Mouse (Mus musculus): Measurements from ENCODE around the gene Pla2g4e. TPM values are rescaled to one million over a fixed set of nuclear protein-coding genes. Genes with fewer than 3 reads are reported as not detected.
A peak's percentile ranks its signal among the peaks of the same experiment; 100 is the strongest.
"Not testable (repeated sequence)": the region's sequence is repeated elsewhere in the genome, so short reads cannot be mapped to it uniquely, and the experiment has no call there.

The Pla2g4e gene
- polyA plus RNA-seq, 1 experiment from 2014 or later, result 1.8 TPM

DNA sequence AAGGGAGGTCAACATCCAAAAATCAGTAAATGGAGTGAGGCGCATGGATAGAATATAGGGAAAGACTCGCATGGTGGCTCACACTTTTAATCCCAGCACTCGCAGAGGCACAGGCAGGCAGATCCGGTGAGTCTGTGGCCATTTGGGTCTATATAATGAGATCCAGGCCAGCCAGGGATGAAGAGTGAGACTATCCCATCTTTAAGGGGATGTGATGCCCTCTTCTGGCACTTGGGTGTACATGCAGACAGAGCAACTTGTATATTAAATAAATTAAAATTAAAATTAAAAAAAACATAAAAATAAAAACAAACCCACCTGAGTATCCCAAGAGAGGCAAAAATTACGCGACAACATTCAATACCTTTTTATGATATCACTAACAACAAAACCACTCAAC is 20.4 kb upstream of the Pla2g4e start:
- Histone ChIP-seq H3K9ac (no peak overlapping the region), H3K27ac (no peak overlapping the region), H3K9me3 (no peaks in the 10 kb centered on the region), H3K4me1 (0 out of 2 replicates have a peak, but pooled peaks cover 8% of the 10 kb centered on the region), H3K4me3 (replicated peaks) (no peak overlapping the region), H3K4me2 (no peak overlapping the region), H3K36me3 (no peaks in the 10 kb centered on the region), H3K27me3 (replicated peaks) (0 out of 2 replicates have a peak, but pooled peaks cover 6% of the 10 kb centered on the region)
- 67% methylated on average over 6 of the region's 6 CpGs for WGBS
- no peak for ATAC-seq (ENCODE audit: insufficient read depth, low FRiP score, low read depth)

- ATAC-seq (ENCODE audit: insufficient read depth, low FRiP score, low read depth), result no peak
- Histone ChIP-seq H3K4me1 (0 out of 2 replicates have a peak, but pooled peaks cover 8% of the 10 kb centered on the region), H3K9me3 (no peaks in the 10 kb centered on the region), H3K27me3 (replicated peaks) (0 out of 2 replicates have a peak, but pooled peaks cover 6% of the 10 kb centered on the region), H3K4me2 (no peak overlapping the region), H3K27ac (no peak overlapping the region), H3K4me3 (replicated peaks) (no peak overlapping the region), H3K9ac (no peak overlapping the region), H3K36me3 (no peaks in the 10 kb centered on the region)
- 66% methylated on average over 10 of the region's 10 CpGs for WGBS
These were observed 19.7 kb upstream of the Pla2g4e start for GRCm38 (mm10) chr2:120264858-120265257.

GRCm38 (mm10) chr2:120262876-120263275 is 17.7 kb upstream of the Pla2g4e start:
- no peak overlapping the region for H3K4me2 ChIP-seq
- no peaks in the 10 kb centered on the region for H3K36me3 ChIP-seq
- H3K4me3 ChIP-seq (replicated peaks), result no peak overlapping the region
- no peak overlapping the region for H3K9ac ChIP-seq
- 15% methylated on average over 1 of the region's 1 CpGs for WGBS
- ATAC-seq (ENCODE audit: insufficient read depth, low FRiP score, low read depth), result no peak
- no peaks in the 10 kb centered on the region for H3K4me1 ChIP-seq
- no peaks in the 10 kb centered on the region for H3K9me3 ChIP-seq
- no peaks in the 10 kb centered on the region for H3K27me3 ChIP-seq (replicated peaks)
- H3K27ac ChIP-seq, result no peak overlapping the region

GRCm38 (mm10) chr2:120261346-120261745 is 16.2 kb upstream of the Pla2g4e start:
- Histone ChIP-seq H3K4me2 (no peak overlapping the region), H3K4me3 (replicated peaks) (no peak overlapping the region), H3K9ac (no peak overlapping the region), H3K4me1 (no peaks in the 10 kb centered on the region), H3K27me3 (replicated peaks) (no peaks in the 10 kb centered on the region), H3K9me3 (no peaks in the 10 kb centered on the region), H3K27ac (no peak overlapping the region), H3K36me3 (no peaks in the 10 kb centered on the region)
- no peak for ATAC-seq (ENCODE audit: insufficient read depth, low FRiP score, low read depth)
- WGBS, result 59% methylated on average over 3 of the region's 3 CpGs

GRCm38 (mm10) chr2:120256259-120256658 is 11.1 kb upstream of the Pla2g4e start:
- H3K27me3 ChIP-seq (replicated peaks), result no peaks in the 10 kb centered on the region
- H3K27ac ChIP-seq, result no peak overlapping the region
- no peaks in the 10 kb centered on the region for H3K4me1 ChIP-seq
- no peak overlapping the region for H3K4me3 ChIP-seq (replicated peaks)
- no peaks in the 10 kb centered on the region for H3K9me3 ChIP-seq
- no peak overlapping the region for H3K9ac ChIP-seq
- no peak for ATAC-seq (ENCODE audit: insufficient read depth, low FRiP score, low read depth)
- H3K4me2 ChIP-seq, result no peak overlapping the region
- no peaks in the 10 kb centered on the region for H3K36me3 ChIP-seq

- Histone ChIP-seq H3K9me3 (no peaks in the 10 kb centered on the region), H3K4me2 (no peak overlapping the region), H3K4me1 (no peaks in the 10 kb centered on the region), H3K9ac (no peak overlapping the region), H3K27me3 (replicated peaks) (no peaks in the 10 kb centered on the region), H3K4me3 (replicated peaks) (no peak overlapping the region), H3K36me3 (no peaks in the 10 kb centered on the region), H3K27ac (no peak overlapping the region)
- 88% methylated on average over 6 of the region's 6 CpGs for WGBS
- ATAC-seq (ENCODE audit: insufficient read depth, low FRiP score, low read depth), result no peak
These were observed 7.5 kb upstream of the Pla2g4e start for GRCm38 (mm10) chr2:120252644-120253043.

GRCm38 (mm10) chr2:120245421-120246016 is 384 bp upstream of the Pla2g4e start:
- H3K4me3 ChIP-seq (replicated peaks), result peak overlapping the region; percentile 32
- no peak overlapping the region for H3K9ac ChIP-seq
- peak overlapping the region; percentile 70 for H3K4me2 ChIP-seq
- no peak for ATAC-seq (ENCODE audit: insufficient read depth, low FRiP score, low read depth)
- H3K36me3 ChIP-seq, result no peaks in the 10 kb centered on the region
- peaks cover 4% of the 10 kb centered on the region for H3K4me1 ChIP-seq
- H3K9me3 ChIP-seq, result no peaks in the 10 kb centered on the region
- 14% methylated on average over 9 of the region's 9 CpGs for WGBS
- H3K27me3 ChIP-seq (replicated peaks), result no peaks in the 10 kb centered on the region
- no peak overlapping the region for H3K27ac ChIP-seq

DNA sequence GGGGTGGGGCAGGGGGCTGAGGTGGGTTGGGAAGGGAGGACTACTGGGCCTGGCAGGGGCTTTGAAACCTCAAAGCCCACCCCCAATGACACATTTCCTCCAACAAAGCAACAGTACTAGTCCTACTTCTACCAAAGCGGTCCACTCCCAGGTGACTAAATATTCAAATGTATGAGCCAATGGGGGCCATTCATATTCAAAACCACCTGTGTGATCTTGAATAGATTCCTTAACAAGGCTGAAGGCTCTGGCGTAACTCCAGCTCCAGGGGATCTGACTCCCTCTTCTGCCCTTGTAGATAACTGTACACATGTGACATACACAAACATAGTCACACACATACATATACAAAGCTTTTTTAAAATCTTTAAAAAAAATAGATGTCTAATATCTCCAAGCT is 1.1 kb downstream of the Pla2g4e start:
- Histone ChIP-seq H3K9ac (no peak overlapping the region), H3K27ac (no peak overlapping the region), H3K27me3 (replicated peaks) (no peaks in the 10 kb centered on the region), H3K4me2 (no peak overlapping the region), H3K4me3 (replicated peaks) (no peak overlapping the region), H3K4me1 (peaks cover 4% of the 10 kb centered on the region), H3K9me3 (no peaks in the 10 kb centered on the region), H3K36me3 (no peaks in the 10 kb centered on the region)
- ATAC-seq (ENCODE audit: insufficient read depth, low FRiP score, low read depth), result no peak
- WGBS, result 90% methylated on average over 2 of the region's 2 CpGs

DNA sequence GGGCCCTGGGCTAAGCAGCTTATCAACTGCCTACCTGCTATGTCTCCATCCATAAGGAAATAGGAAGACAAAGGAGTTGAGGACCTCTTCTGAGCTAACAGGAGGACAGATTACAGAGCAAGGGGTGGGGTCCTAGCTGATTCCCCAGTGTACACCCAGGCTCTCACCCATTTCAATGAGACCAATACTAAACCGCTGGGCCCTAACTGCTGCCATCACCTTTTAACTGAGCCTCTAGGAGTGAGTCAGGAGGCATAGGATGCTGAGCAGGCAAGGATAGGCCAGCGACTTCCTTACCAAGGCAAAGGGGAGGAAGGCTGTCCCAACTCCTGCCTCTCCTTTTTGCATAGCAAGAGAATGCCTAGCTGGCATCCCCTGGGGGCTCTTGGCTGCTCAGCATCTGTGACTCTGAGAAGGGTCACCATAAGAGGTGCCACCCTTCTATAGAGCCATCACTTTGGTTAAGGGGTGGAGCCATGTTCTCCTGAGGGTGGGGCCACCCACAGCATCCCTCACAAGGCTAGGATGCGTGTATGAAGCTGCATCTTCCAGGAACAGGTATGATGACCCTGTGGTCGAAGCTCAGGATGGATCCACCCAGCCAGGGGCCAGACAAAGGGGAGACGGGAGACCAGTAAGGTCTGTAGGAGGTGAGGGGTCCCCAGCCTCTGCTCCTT is 2.2 kb downstream of the Pla2g4e start:
- Histone ChIP-seq H3K9me3 (no peaks in the 10 kb centered on the region), H3K4me1 (peaks cover 4% of the 10 kb centered on the region), H3K9ac (no peak overlapping the region), H3K4me2 (no peak overlapping the region), H3K4me3 (replicated peaks) (no peak overlapping the region), H3K27me3 (replicated peaks) (no peaks in the 10 kb centered on the region), H3K36me3 (no peaks in the 10 kb centered on the region), H3K27ac (no peak overlapping the region)
- 71% methylated on average over 5 of the region's 5 CpGs for WGBS
- ATAC-seq (ENCODE audit: insufficient read depth, low FRiP score, low read depth), result no peak

DNA sequence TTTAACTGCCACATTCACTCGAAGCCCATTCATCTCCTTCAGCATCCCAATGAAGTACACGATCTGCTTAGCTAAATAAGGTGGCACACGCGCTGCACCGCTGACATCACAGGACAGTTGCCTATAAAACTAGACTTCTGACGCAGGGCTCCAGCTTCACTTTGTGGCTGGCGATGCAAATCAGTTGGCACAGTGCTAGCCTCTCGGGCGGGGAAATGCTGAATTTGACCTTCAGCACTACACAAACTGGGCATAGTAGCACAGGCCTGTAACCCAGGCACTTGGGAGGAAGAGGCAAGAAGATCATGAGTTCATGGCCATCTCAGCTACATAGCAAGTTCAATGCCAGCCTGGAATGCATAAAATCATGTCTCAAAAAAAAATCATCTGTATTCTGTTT is 6.4 kb downstream of the Pla2g4e start:
- H3K4me1 ChIP-seq; H3K9me3 ChIP-seq; ATAC-seq (ENCODE audit: insufficient read depth, low FRiP score, low read depth); H3K27ac ChIP-seq; H3K36me3 ChIP-seq; H3K4me2 ChIP-seq; H3K4me3 ChIP-seq (replicated peaks); H3K9ac ChIP-seq; H3K27me3 ChIP-seq (replicated peaks): not testable (repeated sequence)
- WGBS, result 87% methylated on average over 9 of the region's 9 CpGs

GRCm38 (mm10) chr2:120237784-120238183 is 7.4 kb downstream of the Pla2g4e start:
- no peak overlapping the region for H3K9ac ChIP-seq
- H3K4me1 ChIP-seq, result no peaks in the 10 kb centered on the region
- H3K4me2 ChIP-seq, result no peak overlapping the region
- WGBS, result 70% methylated on average over 5 of the region's 5 CpGs
- H3K27ac ChIP-seq, result no peak overlapping the region
- no peaks in the 10 kb centered on the region for H3K27me3 ChIP-seq (replicated peaks)
- no peak for ATAC-seq (ENCODE audit: insufficient read depth, low FRiP score, low read depth)
- H3K4me3 ChIP-seq (replicated peaks), result no peak overlapping the region
- no peaks in the 10 kb centered on the region for H3K36me3 ChIP-seq
- H3K9me3 ChIP-seq, result no peaks in the 10 kb centered on the region

GRCm38 (mm10) chr2:120235947-120236640 is 9.0 kb downstream of the Pla2g4e start:
- H3K9ac ChIP-seq, result no peak overlapping the region
- no peak overlapping the region for H3K4me2 ChIP-seq
- H3K36me3 ChIP-seq, result no peaks in the 10 kb centered on the region
- no peak for ATAC-seq (ENCODE audit: insufficient read depth, low FRiP score, low read depth)
- no peaks in the 10 kb centered on the region for H3K9me3 ChIP-seq
- no peaks in the 10 kb centered on the region for H3K27me3 ChIP-seq (replicated peaks)
- H3K4me1 ChIP-seq, result no peaks in the 10 kb centered on the region
- H3K27ac ChIP-seq, result no peak overlapping the region
- WGBS, result 82% methylated on average over 3 of the region's 3 CpGs
- H3K4me3 ChIP-seq (replicated peaks), result no peak overlapping the region

Data from stomach, embryonic 15.5 days (tissue).